8 mouse cellular contexts compared by ENCODE assay signal in the genomic region with DNA sequence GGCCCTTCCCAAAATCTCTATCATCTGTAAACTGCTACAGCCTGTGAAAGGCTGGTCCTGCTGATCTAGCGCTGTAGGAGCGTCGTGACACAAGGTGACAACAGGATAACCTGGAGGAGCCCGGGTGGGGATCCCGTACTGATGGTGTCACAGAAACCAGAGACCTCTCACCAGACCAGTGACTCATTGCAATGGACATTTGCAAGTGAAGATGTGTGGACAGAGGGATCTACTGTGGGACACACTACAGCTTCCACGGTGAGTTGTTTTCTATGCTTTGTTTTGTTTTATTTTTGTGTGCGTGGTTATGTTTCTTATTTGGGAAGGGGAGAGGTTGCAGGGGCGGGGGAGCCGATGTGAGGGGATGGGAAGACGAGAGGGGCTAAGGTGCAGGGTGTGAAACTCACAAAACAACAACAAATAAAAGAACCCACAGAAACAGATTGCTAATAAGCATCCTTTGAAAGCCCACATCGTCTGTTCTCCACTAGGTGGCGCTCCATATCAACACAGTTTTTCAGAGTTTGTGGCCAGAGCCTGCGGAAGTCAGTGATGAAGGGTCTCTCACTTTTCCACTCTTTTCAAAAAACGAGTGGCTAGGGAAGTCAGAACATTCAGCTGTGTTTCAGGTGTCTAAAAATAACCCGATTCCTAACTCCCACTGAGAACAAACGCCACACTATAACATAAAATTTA.
A peak's percentile ranks its signal among the peaks of the same experiment; 100 is the strongest.
DNase-seq lines count a peak whose midpoint lies in the region; ATAC-seq and TF ChIP-seq lines count a peak whose summit lies in the region.

No protein-coding gene starts in this region.

- H3K36me3 ChIP-seq in kidney, adult 2 months (ENCODE audit: control insufficient read depth, insufficient read depth, low read length), result no peaks in the 10 kb centered on the region
- H3K36me3 ChIP-seq in kidney, embryonic 16.5 days (ENCODE audit: insufficient read depth, low read length), result no peaks in the 10 kb centered on the region
- no peaks in the 10 kb centered on the region for H3K36me3 ChIP-seq in midbrain, embryonic 15.5 days (replicated peaks)

- H3K9ac ChIP-seq in kidney, embryonic 16.5 days (replicated peaks; ENCODE audit: low read length), result no peak overlapping the region
- H3K9ac ChIP-seq in midbrain, embryonic 15.5 days, result no peak overlapping the region

- H3K27ac ChIP-seq in kidney, adult 2 months (ENCODE audit: insufficient read depth, low read depth, low read length), result no peak overlapping the region
- no peak overlapping the region for H3K27ac ChIP-seq in kidney, embryonic 16.5 days (ENCODE audit: low read length)
- H3K27ac ChIP-seq in midbrain, embryonic 15.5 days, result no peak overlapping the region

- DNase-seq in kidney, adult 2 months, result peak; percentile 43
- peak; percentile 61 for DNase-seq in Muller cell, postnatal 12 days (ENCODE audit: inconsistent ontology term)
- peak; percentile 82 to 87 for DNase-seq in cerebellum, postnatal 10 days
- peak; percentile 10 for DNase-seq in gastrocnemius, postnatal 14 days
- DNase-seq in left cerebral cortex, adult 11 months (ENCODE audit: low spot score), result peak; percentile 12

- intact Hi-C loops in gastrocnemius, postnatal 14 days (cut with DNase I; ENCODE audit: low total_unique reads), result no loop called here

- no peaks in the 10 kb centered on the region for H3K27me3 ChIP-seq in kidney, adult 2 months (replicated peaks; ENCODE audit: control insufficient read depth, insufficient read depth, low read length)
- H3K27me3 ChIP-seq in kidney, embryonic 16.5 days (ENCODE audit: insufficient read depth, low read length), result no peaks in the 10 kb centered on the region
- no peaks in the 10 kb centered on the region for H3K27me3 ChIP-seq in midbrain, embryonic 15.5 days (replicated peaks)

- no peaks in the 10 kb centered on the region for H3K4me1 ChIP-seq in kidney, adult 2 months (ENCODE audit: control insufficient read depth, insufficient read depth, low read length)
- no peaks in the 10 kb centered on the region for H3K4me1 ChIP-seq in kidney, embryonic 16.5 days (ENCODE audit: insufficient read depth, low read length)
- H3K4me1 ChIP-seq in midbrain, embryonic 15.5 days, result no peaks in the 10 kb centered on the region

- peak; percentile 63 for TF ChIP-seq CTCF in kidney, adult 2 months (conservative IDR thresholded peaks at IDR 0.05; ENCODE audit: insufficient read depth, insufficient read length, low read depth, low read length)

- H3K4me2 ChIP-seq in kidney, embryonic 16.5 days (replicated peaks; ENCODE audit: low read depth, low read length), result no peak overlapping the region
- no peak overlapping the region for H3K4me2 ChIP-seq in midbrain, embryonic 15.5 days

- no peaks in the 10 kb centered on the region for H3K9me3 ChIP-seq in kidney, embryonic 16.5 days (ENCODE audit: low read length)
- H3K9me3 ChIP-seq in midbrain, embryonic 15.5 days, result no peaks in the 10 kb centered on the region

- TF ChIP-seq POLR2A in kidney, adult 2 months (IDR thresholded peaks at IDR 0.05; ENCODE audit: low read depth, low read length), result no peak

- ATAC-seq in kidney, embryonic 16.5 days (ENCODE audit: low FRiP score, low TSS enrichment), result no peak; the same call in 1 of the 2 replicates
- ATAC-seq in midbrain, embryonic 15.5 days (replicated peaks), result peak; percentile 39; the same call in 1 of the 2 replicates
- ATAC-seq in monocyte, adult 5-6 weeks (replicated peaks; ENCODE audit: insufficient number of reproducible peaks, low FRiP score, low TSS enrichment, poor library complexity, severe bottlenecking), result no peak

- H3K4me3 ChIP-seq in kidney, adult 2 months (ENCODE audit: insufficient read depth, low read depth, low read length), result no peak overlapping the region
- H3K4me3 ChIP-seq in kidney, embryonic 16.5 days (ENCODE audit: low read length), result no peak overlapping the region
- no peak overlapping the region for H3K4me3 ChIP-seq in midbrain, embryonic 15.5 days

- 37% methylated on average over 16 of the region's 16 CpGs for WGBS in kidney, adult 2 months
- 38% methylated on average over 16 of the region's 16 CpGs for WGBS in kidney, embryonic 16.5 days
- 40% methylated on average over 16 of the region's 16 CpGs for WGBS in midbrain, embryonic 15.5 days

Comparison
In these comparisons a context has a peak if more than half of its experiments do, and no peak if none do; other contexts are left out.
1. DNase-seq: peak in every context shown above with its lines; median percentile 84 in cerebellum, postnatal 10 days; 61 in Muller cell, postnatal 12 days; 43 in kidney, adult 2 months; 12 in left cerebral cortex, adult 11 months; 10 in gastrocnemius, postnatal 14 days.